Mouse (Mus musculus) cerebellum, adult 11 months (tissue): ENCODE measurements around the gene Adgrg5.

Experiments used
- DNase-seq: peaks from one replicate; pipeline ENCODE4 v3.0.0; 2022

Gene Adgrg5

DNA sequence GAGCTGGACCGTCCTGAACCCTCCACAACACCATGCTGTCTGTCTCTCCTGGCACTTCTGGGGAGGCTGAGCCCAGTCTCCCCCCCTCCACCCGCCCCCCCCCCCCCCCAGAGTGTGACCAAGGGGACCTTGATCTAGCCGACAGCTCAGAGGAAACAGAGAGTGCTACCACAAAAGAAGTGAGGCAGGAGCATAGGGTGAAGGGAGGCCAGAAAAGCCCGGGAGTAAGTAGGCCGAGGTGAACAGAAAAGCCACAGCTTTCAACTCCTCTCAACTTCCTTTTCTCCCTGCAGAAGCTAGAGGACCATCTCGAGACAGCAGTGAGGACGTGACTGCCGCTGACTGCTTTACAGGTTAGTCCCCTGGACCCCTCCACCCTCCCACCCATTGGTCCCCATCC, at the start of gene Adgrg5:
Adgrg5 (plus strand) TSS at position 290 of the 400 bp plus-strand sequence.
- DNase-seq, result no peak

DNA sequence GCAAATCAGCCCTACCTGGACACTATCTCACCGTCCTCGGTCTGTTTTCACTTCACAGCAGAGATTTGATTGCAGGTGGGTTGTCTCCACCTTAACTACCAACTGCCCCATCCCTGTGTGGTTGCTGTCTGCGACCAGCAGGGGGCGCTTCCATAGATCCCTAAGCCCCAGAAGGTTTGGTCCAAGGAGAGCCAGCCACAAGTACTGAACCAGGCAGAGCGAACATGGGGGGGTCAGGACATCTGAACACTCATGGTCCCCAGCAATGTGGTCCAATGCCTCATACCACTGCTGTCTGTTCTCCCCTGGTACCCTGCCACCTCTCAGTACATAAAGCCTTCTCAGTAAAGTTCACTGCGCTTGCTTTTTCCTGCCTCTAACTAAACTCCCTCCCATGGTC, 49.1 kb upstream of the Adgrg5 start:
- peak; percentile 56 for DNase-seq

DNA sequence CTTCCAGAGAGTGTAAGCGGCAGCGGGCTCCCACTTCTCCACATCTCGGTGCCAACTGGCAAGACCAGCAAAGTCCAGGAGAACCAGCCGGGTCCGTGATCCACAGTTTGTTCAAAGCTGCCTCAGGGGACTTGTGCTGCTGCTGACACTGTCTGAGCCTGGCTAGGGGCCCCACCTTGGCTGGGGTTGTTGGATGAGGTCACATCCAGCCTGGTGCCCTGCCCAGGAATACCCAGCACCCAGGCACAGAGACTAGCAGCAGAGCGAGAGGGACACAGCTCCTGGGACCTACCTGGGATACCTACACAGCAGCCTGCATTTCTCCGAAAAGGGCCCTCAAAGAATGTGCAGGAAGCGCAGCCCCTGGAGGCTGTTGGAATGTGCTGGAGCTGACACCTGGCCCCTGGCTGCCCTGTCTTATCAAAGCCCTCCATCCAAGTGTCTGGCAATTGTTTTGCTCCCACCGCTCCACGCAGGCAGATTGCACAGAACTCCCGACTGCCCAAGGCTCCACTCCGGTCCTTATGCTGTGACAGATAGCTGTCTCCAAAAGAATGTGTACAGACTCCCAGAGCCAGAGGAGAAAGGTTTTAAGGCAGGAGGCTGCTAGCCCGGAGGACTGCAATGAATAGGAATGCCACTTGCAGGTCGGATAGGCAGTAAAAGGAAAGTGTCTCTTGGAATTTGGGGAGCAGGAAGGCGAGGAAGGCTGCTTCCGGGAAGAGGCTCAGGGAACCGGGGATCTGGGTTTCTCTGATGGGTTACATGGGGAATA, 48.2 kb upstream of the Adgrg5 start:
- DNase-seq, result no peak

DNA sequence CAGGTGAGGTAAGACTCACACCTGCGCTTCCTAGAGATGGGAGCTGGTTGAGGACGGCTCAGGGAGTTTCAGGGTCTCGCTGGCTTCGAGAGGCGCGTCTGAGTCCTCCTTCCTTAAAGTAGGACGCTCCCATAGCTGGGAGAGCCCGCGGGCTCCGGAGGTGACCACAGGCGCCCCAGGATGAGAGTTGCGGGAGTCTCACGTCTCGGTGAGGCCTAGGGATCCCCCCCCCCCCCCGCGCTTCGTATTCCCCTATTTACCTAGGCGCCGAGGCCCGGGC, 47.7 kb upstream of the Adgrg5 start:
- DNase-seq, result no peak

DNA sequence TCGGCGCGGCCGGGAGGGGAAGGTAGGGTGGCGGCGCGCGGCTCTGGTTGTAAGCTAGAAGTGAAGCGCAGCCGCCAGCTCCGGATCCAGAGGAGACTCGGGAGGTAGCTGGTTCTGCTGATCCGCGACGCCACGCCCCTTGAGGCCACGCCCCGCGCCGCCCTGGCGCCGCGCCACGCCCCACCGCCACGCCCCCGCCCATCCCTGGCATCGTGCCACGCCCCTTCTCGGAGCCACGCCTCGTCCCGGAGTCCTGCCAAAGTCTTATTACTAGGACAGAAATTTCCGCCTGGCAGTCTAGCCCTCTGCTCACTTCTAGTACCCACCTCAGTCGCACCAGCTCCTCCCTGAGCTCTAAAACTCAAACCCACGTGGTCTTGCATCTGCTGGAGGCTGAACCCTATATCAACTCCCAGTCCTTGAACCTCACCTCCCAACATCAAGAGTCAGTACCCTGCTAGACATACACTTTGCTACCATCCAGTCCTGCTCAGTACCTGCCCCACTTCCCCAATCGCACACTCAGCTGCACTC, 47.2 kb upstream of the Adgrg5 start, which contains the start of gene Dok4:
Dok4 (minus strand) TSS at position 134 of the 534 bp plus-strand sequence.
- DNase-seq, result peak; percentile 53

DNA sequence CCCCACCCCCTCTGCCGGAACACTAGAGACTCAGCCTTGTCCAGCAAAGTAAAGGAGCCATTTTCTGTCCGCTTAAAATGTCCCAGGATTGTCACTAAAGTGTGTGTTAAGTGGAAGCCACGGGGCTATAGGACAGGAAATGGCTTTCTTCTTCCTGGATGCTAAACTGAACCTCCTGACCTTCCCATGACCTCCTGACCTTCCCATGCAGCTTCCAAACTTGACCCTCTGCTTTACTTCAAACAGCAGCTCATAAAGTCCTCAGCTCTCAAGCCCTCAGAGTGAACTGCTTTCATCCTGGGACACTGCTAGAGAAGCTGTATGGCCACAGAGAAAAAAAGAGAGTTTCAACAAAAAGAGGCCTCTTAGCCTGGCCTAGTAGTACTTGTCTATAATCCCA, 46.7 kb upstream of the Adgrg5 start:
- DNase-seq, result no peak

DNA sequence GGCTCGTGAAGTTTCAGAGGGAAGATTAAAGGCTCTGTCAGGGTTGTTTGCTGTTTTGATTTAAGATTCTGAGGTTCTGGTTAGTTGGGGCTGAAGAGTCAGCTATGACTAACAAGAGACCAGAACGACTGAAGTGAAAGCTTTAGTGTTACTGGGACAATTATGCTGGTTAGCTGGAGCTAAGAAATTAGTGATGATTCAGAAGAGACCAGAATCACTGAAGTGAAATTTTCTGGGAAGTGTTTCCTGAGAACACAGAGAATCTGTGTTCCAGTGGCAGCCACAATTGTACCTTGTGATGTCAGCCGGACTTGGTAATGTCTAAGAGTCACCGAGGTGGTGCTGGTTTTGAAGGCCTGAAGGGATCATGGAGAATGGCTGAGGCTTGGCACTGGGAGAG, 42.8 kb upstream of the Adgrg5 start:
- DNase-seq, result no peak

DNA sequence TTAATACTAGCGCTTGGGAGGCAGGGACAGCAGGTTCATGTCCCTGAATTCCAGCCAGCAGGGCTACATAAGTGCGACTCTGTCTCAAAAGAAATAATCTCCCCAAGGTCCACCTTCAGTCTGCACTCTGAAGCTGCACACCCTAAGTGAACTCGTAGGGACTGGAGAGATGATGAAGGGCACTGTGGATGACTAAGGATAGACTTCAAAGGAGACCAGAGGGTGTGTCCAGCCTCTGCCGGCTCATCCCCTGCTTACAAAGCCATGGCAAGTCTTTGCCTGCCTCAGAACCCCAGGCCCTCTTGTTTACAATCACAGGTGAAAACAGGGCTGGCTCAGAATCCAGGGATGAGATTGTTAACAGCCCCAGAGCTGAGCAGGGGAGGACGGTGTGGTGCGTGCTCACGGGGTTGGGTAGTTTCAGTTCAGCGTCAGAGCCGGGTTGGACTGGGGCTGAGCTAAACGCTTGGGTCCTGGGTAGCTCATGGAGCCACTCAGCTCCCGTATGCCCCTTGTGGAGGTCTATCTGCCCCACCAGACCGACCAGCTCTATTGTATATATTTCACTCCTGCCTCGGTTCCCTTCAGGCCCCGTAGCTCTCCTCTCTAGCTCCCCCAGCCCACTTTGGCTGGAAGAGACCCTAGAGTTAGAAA, 35.0 kb upstream of the Adgrg5 start:
- DNase-seq, result no peak

DNA sequence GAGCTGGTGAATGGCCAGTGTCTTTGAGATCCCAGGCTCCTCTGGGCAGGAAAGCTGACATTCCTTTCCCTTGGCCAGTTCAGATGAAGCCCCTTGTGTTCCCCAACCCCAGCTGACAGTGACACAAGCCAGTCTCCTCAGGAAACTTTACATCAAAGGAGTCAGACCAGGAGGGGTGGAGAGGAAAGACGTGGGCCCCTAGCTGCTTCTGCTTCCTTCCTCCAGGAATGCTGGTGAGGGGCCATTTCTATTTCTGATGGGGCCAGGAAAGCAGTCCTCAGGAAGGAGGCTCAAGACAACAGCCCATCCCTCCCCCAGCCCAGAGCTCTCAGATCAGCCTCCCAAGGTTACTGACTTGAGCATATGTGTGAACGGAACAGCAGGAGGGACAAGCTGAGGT, 30.6 kb upstream of the Adgrg5 start:
- no peak for DNase-seq

DNA sequence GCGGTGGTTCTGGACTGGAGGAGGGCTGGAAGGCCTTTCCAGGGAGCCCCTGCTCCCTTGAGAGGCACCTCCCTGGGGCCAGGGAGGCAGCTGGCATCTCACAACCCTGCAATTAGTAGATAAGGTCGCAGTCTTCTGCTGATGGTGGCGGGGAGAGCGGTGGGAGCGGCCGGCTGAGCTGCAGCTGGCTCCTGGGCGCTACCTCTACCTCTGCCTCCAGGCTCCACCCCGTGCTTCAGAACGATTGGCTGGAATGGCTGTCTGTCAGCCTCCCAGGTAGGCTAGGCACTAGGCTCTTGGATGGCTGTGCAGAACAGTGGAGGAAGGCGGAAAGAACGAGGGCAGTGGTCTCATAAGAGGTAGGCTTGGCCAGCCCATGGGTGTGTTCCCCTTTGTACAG, 24.2 kb upstream of the Adgrg5 start:
- no peak for DNase-seq

DNA sequence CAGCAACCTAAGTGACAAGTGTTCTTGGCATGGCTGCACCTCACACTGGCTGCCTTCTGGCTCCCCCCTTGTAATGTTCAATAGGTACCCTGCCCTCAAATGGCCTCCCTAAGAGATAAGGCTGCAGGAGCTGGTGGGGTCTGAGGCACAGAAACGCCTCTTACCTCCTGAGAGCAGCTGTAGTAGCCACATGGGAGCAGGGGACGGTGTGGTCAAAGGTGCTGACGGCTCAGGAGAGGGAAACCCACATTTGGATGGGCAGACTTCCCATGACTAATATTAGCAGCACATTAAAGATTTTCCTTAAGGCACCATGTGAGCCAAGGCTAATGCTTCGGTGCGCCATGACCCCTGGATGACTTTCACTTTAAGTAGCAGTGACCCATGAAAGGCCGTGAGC, 22.9 kb upstream of the Adgrg5 start:
- no peak for DNase-seq

DNA sequence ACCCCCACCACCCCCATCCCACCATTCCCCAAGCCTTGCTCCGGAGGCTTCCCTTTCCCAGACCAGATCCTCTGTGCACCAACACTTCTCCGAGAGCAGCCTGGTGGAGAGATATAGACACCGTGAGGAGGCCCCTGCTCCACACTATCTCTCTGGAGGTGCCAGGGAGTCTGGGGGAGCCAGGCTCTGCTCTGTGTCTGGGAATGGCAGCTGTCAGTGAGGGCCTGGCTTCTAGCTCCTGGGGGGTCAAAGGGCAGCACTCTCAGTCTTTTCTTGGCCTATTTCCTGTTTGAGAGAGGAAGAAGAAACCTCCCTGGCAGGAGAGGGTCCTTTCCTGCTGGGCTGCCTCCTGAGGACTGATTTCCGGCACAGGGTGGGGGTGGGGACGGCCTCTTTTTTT, 22.5 kb upstream of the Adgrg5 start:
- no peak for DNase-seq

DNA sequence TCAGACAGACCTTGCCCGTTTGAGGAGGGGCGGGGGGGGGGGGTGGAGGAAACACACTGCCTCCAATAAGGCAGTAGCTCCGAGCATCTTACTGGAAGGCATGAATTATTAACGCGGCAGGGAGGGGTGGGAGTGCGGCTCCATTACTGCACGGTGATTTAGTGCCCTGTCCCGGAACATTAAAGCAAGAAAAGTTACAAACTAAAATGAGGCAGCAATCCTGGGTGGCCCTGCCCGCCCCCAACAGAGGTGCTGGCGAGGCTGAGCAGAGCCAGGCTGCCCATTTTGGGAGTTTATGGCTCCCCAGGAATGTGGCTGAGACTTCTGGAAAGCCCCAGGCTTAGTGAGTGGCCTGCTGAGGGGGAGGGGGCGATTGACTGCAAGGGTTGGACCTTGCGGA, 19.8 kb upstream of the Adgrg5 start:
- no peak for DNase-seq

DNA sequence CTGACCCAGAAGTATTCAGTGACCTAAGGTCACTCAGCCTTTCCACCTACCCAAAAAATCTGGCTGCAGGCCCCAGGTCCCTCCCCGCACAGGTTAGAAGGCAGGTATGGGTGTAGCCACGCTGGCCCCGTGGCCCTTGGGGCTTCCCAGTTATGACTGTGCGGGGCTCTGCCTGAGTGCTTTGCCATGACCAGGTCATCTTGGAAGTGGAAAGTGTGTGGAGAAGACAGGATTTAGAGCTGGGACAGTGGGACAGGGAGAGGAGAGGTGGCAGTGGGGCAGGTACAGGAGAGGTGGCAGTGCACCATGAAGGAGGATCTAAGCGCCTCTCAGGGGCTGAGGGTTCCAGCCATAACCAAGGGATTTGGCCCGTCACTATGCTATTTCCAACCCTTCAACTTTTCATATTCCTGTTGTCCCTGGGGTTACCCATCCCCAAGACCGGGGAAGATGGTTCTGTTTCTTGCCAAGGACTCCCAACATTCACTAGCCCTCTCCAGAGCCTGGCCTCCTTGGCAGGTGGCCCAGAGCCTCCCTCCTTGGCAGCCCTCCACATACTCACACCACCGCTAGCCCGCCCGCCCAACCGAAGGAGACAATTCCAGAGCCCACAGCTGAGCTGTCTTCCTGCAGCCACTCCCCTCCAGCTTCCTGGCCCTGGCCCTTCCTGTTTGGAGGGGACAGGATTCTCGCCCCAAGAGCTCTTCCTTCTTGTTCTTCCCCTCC, 18.9 kb upstream of the Adgrg5 start:
- DNase-seq, result no peak

DNA sequence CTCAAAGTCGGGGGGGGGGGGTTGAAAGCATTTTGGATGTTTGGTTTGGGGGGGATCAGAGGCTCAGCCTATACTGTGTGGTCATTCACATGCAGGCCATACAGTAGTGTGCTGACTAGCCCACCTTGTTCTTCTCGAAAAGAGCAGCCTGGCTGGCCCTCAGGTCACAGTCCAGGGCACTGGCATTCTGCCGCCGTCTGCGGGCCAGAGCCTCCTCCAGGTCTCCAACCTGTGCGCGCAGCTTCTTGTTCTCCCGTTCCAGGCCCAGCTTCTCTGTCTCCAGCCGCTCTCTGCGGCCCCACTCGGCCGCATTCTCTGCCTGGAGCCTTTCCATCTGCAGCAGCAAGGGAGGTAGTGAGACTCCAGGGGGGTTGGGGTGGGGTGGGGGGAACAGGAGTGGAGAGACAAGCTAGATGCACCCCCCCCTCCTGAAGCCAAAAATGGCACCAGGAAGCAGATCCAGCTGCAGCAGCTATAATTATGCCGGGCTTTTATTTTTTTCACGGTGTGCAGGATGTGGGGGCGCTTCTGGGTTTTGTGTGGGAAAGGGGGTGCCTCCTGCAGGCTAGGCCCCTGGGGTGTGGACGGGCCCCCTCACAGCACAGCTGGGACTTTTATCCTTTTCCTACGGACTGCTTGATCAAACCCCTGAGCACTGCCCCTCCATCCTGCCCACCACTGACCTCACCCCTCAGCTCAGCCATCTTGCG, 15.7 kb upstream of the Adgrg5 start:
- DNase-seq, result no peak

DNA sequence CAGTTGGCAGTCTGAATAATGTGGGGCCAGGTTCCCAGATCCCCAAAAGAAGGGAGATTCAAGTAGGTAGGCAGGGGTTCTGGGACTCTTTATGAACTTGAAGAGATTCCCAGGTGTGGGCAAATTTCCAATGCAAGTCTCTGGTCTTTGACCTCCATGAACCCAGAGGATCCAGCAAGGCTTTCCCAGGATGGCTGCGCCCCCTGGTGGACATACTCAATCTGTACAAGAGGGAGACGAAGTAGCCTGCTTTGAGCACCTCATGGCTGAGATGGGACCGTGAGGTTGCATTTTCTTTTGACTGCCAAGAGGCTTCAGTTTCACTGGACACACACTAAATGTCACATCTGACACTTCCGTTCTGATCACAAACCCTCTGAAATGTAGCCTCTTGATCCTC, 14.6 kb upstream of the Adgrg5 start:
- peak; percentile 57 for DNase-seq

DNA sequence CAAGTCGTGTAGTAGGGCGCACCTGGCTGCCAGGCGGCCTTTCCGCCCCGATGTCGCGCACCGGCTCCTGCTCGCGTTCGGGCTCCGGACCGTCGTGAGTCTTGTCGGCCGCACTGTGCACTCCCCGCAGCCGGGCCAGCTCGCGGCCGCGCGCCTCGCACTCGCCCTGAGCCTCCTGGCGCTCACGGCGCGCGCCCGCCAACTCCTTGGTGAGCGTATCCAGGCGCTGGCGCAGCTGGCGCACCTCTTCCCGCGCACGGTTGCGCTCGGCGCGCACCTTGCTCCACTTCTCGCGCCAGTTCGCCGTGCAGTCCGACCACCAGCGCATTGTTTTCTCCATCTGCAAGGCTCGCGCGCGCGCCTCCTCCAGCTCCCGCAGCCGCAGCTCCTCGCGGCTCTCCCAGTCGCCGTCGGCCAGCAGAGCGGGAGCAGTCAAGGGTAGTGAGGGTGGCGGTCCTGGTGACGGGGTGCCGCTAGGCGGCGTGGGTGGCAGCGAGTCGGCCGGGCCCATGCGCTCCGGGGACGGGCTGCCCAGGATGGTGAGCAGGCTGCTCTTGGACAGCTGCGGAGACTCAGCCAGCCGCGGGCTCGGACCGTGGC, 10.3 kb upstream of the Adgrg5 start:
- no peak for DNase-seq

DNA sequence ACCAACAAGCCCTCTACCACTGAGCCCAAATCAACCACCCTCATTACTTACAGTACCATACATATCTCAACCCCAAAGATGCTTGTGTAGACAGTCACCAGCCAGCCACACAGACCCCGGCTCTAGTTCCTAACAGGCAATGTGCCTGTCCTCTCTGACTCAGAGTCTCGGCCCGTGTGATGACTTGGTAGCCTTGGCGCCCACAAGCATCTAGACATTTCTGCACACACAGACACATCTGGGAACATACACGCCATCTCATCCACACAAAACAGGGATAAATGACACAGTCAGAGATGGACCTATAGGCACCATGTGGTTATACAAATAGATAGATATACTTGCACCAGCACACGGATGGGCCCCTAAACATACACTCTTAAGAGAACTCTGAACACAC, 9.2 kb upstream of the Adgrg5 start:
- no peak for DNase-seq

DNA sequence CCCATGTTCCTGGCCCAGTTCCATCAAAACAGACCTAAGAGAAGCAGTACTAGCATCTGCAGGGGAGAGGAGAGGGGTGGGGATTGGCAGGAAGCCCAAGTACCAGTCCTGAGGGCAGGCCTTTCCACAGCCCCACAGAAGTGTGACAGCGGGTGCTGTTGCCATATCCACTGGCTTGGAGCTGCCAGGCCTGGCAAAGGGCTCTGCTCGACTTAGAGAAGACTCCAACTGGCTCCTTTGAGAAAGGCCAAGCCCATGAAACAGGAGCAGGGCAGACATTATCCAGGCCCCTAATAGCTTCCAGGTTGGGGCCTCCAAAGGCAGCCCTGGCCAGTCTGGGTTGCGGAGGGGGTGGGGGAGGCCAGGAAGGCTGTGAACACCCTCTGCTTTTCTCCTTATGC, 8.8 kb upstream of the Adgrg5 start:
- no peak for DNase-seq

DNA sequence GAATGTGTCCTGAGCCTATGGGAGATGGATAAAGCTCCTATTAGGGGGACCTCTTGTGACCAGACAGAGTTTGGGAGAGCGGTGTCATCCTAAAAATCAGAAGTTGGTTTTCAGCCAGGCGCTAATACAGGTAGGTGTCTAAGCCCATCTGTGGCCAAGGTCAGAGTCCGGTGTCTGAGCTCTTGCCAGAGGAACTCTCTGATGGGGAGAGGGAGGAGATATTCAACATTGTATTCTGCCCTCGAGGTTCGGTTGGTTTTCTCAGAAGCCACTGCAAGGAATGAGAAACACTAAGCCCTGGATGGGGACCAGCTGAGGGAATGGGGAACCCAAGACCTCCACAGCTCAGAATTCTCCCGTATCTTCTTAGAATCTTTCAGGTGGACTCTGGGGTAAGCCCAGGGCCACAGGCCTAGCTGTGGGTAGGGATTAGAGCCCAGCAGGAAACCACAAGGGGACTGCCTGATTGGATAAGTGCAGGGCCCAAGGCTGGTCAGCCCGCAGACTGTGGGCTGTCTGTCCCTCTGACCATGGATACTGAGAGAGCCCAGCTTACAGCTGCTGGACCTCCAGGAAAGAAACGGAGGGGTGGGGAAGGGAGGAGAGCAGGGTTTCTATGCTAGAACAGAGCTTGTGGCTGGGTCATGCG, 7.1 kb upstream of the Adgrg5 start:
- no peak for DNase-seq

DNA sequence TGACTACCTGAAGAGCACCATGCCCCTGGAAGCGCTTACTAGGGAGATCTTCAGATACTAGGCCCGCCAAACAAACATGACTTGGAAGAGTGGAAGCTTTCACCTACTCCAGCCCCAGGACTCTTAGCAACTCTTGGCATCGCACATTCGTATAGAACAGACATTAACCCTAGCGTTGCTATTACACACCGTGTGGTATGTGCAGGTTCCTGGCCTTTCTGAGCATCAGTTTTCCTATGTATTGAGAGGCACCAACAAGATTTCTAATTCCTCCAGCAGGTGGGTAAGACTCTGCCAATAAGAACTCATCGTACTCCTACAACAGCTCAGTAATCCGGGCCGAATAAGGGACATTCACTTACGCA, 6.6 kb upstream of the Adgrg5 start:
- DNase-seq, result no peak

DNA sequence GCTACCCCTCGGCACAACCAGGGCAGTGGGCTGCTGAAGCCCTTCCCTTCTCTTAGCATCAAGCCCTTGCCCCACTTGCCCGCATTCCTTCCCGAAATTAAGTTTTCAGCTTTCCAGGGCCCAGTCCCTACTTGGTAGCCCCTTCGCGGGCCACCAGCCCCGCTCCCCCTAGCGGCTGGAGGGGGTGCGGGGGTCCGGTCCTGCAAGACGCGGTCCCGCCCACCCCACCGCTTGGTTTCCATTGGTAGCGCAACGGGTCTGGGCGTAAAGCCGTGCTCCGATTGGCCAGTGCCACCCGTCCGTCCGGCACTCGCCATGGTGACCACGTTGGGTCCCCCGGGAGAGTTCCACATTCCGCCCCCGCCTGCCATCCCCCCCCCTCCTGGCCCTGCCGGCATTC, 6.1 kb upstream of the Adgrg5 start:
- peak; percentile 25 for DNase-seq
